Mouse (Mus musculus): ENCODE results near the gene Immt.

- no peak for TF ChIP-seq CTCF (IDR thresholded peaks at IDR 0.05; ENCODE audit: low read depth)
- TF ChIP-seq EP300 (IDR thresholded peaks at IDR 0.05; ENCODE audit: low read depth) = no peak
Observed at GRCm38 (mm10) chr6:71801714-71802094, 29.4 kb upstream of the Immt start.

Measured in heart, postnatal 0 days (tissue).